Mouse (Mus musculus): ENCODE measurements around the gene Slc25a35. TPM values are rescaled to one million over a fixed set of nuclear protein-coding genes. Genes with fewer than 3 reads are reported as not detected.

Gene Slc25a35
- polyA plus RNA-seq, 1 experiment: 40.4 TPM

- Histone ChIP-seq H3K4me3 (replicated peaks; ENCODE audit: extremely low read depth, low read depth, low read length) (peak overlapping the region; percentile 52), H3K4me1 (ENCODE audit: control insufficient read depth, insufficient read depth, low read length) (peaks cover 14% of the 10 kb centered on the region)
- DNase-seq: no peak
- WGBS: 31% methylated on average over 6 of the region's 6 CpGs
- TF ChIP-seq CTCF (IDR thresholded peaks at IDR 0.05; ENCODE audit: insufficient read depth, low read length): no peak
- no peak for TF ChIP-seq POLR2A (IDR thresholded peaks at IDR 0.05; ENCODE audit: borderline replicate concordance, extremely low read depth, low read depth, low read length)
These were observed 6.1 kb downstream of the Slc25a35 start for GRCm38 (mm10) chr11:68974059-68974450.

GRCm38 (mm10) chr11:68975085-68975484, 7.2 kb downstream of the Slc25a35 start, which contains the start of gene Rangrf:
Gene Rangrf, minus strand, starts transcription at chr11:68975185.
- peaks cover 10% of the 10 kb centered on the region for H3K4me1 ChIP-seq (ENCODE audit: control insufficient read depth, insufficient read depth, low read length)
- 79% methylated on average over 7 of the region's 7 CpGs for WGBS
- TF ChIP-seq CTCF (IDR thresholded peaks at IDR 0.05; ENCODE audit: insufficient read depth, low read length): no peak
- TF ChIP-seq POLR2A (IDR thresholded peaks at IDR 0.05; ENCODE audit: borderline replicate concordance, extremely low read depth, low read depth, low read length): no peak
- no peak for DNase-seq
- no peak within 1 kb of the TSS for H3K4me3 ChIP-seq (replicated peaks; ENCODE audit: extremely low read depth, low read depth, low read length)

GRCm38 (mm10) chr11:68975601-68976000, 7.7 kb downstream of the Slc25a35 start:
- H3K4me3 ChIP-seq (replicated peaks; ENCODE audit: extremely low read depth, low read depth, low read length): no peak overlapping the region
- TF ChIP-seq CTCF (IDR thresholded peaks at IDR 0.05; ENCODE audit: insufficient read depth, low read length) (no peak), POLR2A (IDR thresholded peaks at IDR 0.05; ENCODE audit: borderline replicate concordance, extremely low read depth, low read depth, low read length) (no peak)
- no peak for DNase-seq
- WGBS: 81% methylated on average over 1 of the region's 1 CpGs
- H3K4me1 ChIP-seq (ENCODE audit: control insufficient read depth, insufficient read depth, low read length): peaks cover 8% of the 10 kb centered on the region; the same call in 1 of the 2 replicates

- no peaks in the 10 kb centered on the region for H3K4me1 ChIP-seq (ENCODE audit: control insufficient read depth, insufficient read depth, low read length)
- 30% methylated on average over 5 of the region's 5 CpGs for WGBS
- no peak for DNase-seq
- no peak for TF ChIP-seq CTCF (IDR thresholded peaks at IDR 0.05; ENCODE audit: insufficient read depth, low read length)
- TF ChIP-seq POLR2A (IDR thresholded peaks at IDR 0.05; ENCODE audit: borderline replicate concordance, extremely low read depth, low read depth, low read length): no peak
- H3K4me3 ChIP-seq (replicated peaks; ENCODE audit: extremely low read depth, low read depth, low read length): no peak overlapping the region
These were observed 11.4 kb downstream of the Slc25a35 start for GRCm38 (mm10) chr11:68979320-68979733.

- TF ChIP-seq POLR2A (IDR thresholded peaks at IDR 0.05; ENCODE audit: borderline replicate concordance, extremely low read depth, low read depth, low read length): no peak
- 63% methylated on average over 3 of the region's 3 CpGs for WGBS
- no peak for DNase-seq
These were observed 13.0 kb downstream of the Slc25a35 start for GRCm38 (mm10) chr11:68980919-68981318.

GRCm38 (mm10) chr11:68982639-68983369, 14.9 kb downstream of the Slc25a35 start:
- 28% methylated on average over 4 of the region's 4 CpGs for WGBS
- peak; percentile 86 for TF ChIP-seq CTCF (IDR thresholded peaks at IDR 0.05; ENCODE audit: insufficient read depth, low read length)
- no peak for TF ChIP-seq POLR2A (IDR thresholded peaks at IDR 0.05; ENCODE audit: borderline replicate concordance, extremely low read depth, low read depth, low read length)
- H3K4me3 ChIP-seq (replicated peaks; ENCODE audit: extremely low read depth, low read depth, low read length): no peak overlapping the region
- H3K4me1 ChIP-seq (ENCODE audit: control insufficient read depth, insufficient read depth, low read length): no peaks in the 10 kb centered on the region
- peak; percentile 84 for DNase-seq

More at GRCm38 (mm10) chr11:68980919-68981318, 13.0 kb downstream of the Slc25a35 start:
- H3K4me1 ChIP-seq (ENCODE audit: control insufficient read depth, insufficient read depth, low read length): no peaks in the 10 kb centered on the region
- H3K4me3 ChIP-seq (replicated peaks; ENCODE audit: extremely low read depth, low read depth, low read length): no peak overlapping the region

- no peaks in the 10 kb centered on the region for H3K4me1 ChIP-seq (ENCODE audit: control insufficient read depth, insufficient read depth, low read length)
- TF ChIP-seq CTCF (IDR thresholded peaks at IDR 0.05; ENCODE audit: insufficient read depth, low read length): no peak
- DNase-seq: no peak
- H3K4me3 ChIP-seq (replicated peaks; ENCODE audit: extremely low read depth, low read depth, low read length): no peak overlapping the region
- 85% methylated on average over 11 of the region's 11 CpGs for WGBS
These were observed 19.5 kb downstream of the Slc25a35 start for GRCm38 (mm10) chr11:68987365-68987882.

GRCm38 (mm10) chr11:68988341-68988740, 20.4 kb downstream of the Slc25a35 start:
- no peak overlapping the region for H3K4me3 ChIP-seq (replicated peaks; ENCODE audit: extremely low read depth, low read depth, low read length)
- WGBS: 69% methylated on average over 17 of the region's 17 CpGs
- no peaks in the 10 kb centered on the region for H3K4me1 ChIP-seq (ENCODE audit: control insufficient read depth, insufficient read depth, low read length)
- no peak for DNase-seq
- TF ChIP-seq POLR2A (IDR thresholded peaks at IDR 0.05; ENCODE audit: borderline replicate concordance, extremely low read depth, low read depth, low read length) (no peak), CTCF (IDR thresholded peaks at IDR 0.05; ENCODE audit: insufficient read depth, low read length) (no peak)

- TF ChIP-seq POLR2A (IDR thresholded peaks at IDR 0.05; ENCODE audit: borderline replicate concordance, extremely low read depth, low read depth, low read length) (no peak), CTCF (IDR thresholded peaks at IDR 0.05; ENCODE audit: insufficient read depth, low read length) (no peak)
- DNase-seq: no peak
- 87% methylated on average over 7 of the region's 7 CpGs for WGBS
These were observed 25.2 kb downstream of the Slc25a35 start for GRCm38 (mm10) chr11:68993122-68993521.

DNA sequence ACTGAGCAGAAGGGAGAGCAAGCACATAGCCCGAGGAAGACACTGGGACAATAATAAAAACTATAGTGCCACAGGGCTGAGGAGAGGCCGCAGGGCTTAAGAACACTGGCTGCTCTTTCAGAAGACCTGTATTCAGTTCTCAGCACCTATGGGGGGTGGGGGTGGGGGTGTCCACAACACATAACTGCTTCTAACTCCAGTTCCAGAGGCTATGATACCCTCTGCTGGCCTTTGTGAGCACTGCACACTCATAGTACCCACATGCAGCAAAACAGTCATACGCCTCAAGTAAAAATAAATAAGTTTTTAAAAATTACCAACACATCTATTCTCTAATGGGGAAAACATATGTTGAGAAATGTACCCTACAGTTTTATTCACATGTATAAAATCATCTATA, 26.4 kb downstream of the Slc25a35 start:
- WGBS: 95% methylated on average over 3 of the region's 3 CpGs
- Histone ChIP-seq H3K4me3 (replicated peaks; ENCODE audit: extremely low read depth, low read depth, low read length) (no peak overlapping the region), H3K4me1 (ENCODE audit: control insufficient read depth, insufficient read depth, low read length) (no peaks in the 10 kb centered on the region)
- DNase-seq: no peak
- no peak for TF ChIP-seq POLR2A (IDR thresholded peaks at IDR 0.05; ENCODE audit: borderline replicate concordance, extremely low read depth, low read depth, low read length)
- TF ChIP-seq CTCF (IDR thresholded peaks at IDR 0.05; ENCODE audit: insufficient read depth, low read length): no peak

More at GRCm38 (mm10) chr11:68993122-68993521, 25.2 kb downstream of the Slc25a35 start:
- H3K4me3 ChIP-seq (replicated peaks; ENCODE audit: extremely low read depth, low read depth, low read length): no peak overlapping the region
- no peaks in the 10 kb centered on the region for H3K4me1 ChIP-seq (ENCODE audit: control insufficient read depth, insufficient read depth, low read length)

Data from lung, adult 2 months (tissue).